Mouse (Mus musculus) limb, embryonic 10.5 days (tissue): Measurements from ENCODE around the gene Maml2. TPM values are rescaled to one million over a fixed set of nuclear protein-coding genes. Genes with fewer than 3 reads are reported as not detected.
A peak's percentile ranks its signal among the peaks of the same experiment; 100 is the strongest.
"Not testable (repeated sequence)": the region's sequence is repeated elsewhere in the genome, so short reads cannot be mapped to it uniquely, and the experiment has no call there.

Source experiments
- DNase-seq: peaks from one replicate; pipeline ENCODE4 v3.0.0-alpha.2; 2017; ENCODE audit warnings: low spot score
- H3K27ac ChIP-seq: fragments of 300-500 bp; sonication (generic); 2 replicates; pipeline ENCODE4 v1.5.1; 2016; ENCODE audit warnings: mild to moderate bottlenecking
- H3K27me3 ChIP-seq: fragments of 300-500 bp; sonication (generic); 2 replicates; pipeline ENCODE4 v1.6.1; 2016; ENCODE audit warnings: low read depth, mild to moderate bottlenecking; ENCODE audit not compliant: poor library complexity, severe bottlenecking
- H3K36me3 ChIP-seq: fragments of 300-500 bp; sonication (generic); 2 replicates; pipeline ENCODE4 v1.6.1; 2016; ENCODE audit warnings: mild to moderate bottlenecking, moderate library complexity
- H3K4me1 ChIP-seq: fragments of 300-500 bp; sonication (generic); 2 replicates; pipeline ENCODE4 v1.6.1; 2016
- H3K4me3 ChIP-seq: fragments of 300-500 bp; sonication (generic); 2 replicates; pipeline ENCODE4 v1.5.1; 2016; ENCODE audit warnings: mild to moderate bottlenecking, moderate library complexity
- H3K9me3 ChIP-seq: fragments of 300-500 bp; sonication (generic); replicated peaks from 2 replicates; pipeline ENCODE4 v1.6.1; 2016; ENCODE audit warnings: mild to moderate bottlenecking
- WGBS: fragments of 180-500 bp; shearing (Covaris S2); methylation state at CpG from one replicate; pipeline ENCODE4 v1.1.7; 2016; 5-methylcytosine and 5-hydroxymethylcytosine counted together
- polyA plus RNA-seq: library from polyadenylated mRNA; unstranded; fragments of >200 nt; fragmentation: Nextera tagmentation; extraction: Ambion mirVana; gene quantifications from 2 replicates; pipeline ENCODE4 v1.2.1, GENCODE M21; 2016

Gene Maml2
- polyA plus RNA-seq, 1 experiment from 2014 or later, result 8.0 TPM

DNA sequence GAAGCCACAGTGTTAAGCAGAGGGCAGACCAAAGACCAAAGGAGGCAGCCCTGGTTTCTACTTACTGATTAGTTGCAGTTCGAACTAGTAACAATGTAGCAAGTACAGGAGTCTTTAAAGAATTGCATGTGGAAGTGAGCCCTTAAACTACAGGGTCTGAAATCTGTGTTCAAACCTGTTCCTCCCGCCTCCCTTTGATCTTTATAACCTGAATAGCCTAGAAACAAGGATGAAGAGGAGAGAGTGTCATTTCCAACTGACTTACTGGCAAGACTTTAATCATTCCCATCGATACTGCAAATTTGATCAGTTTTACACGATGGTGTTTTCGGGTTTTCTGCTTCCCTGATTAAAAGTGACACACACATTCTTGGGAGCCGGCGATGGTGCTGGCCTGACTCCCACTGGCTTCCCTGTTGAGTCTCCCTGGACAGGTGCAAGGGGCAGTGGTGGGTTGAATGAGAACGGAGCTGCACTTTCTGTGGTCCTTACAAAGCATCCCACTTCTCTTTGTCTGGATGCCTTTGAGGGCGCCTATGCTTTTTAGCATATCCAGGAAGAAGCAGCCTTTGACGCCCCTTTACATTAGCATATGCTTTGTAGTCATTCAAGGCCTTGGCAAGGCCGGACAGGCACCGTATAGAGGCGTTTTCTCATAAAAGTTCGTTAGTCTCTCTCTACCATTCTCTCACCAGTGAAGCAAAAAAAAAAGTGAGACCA, 401.5 kb downstream of the Maml2 start:
- Histone ChIP-seq H3K27ac (no peak overlapping the region), H3K4me1 (no peaks in the 10 kb centered on the region), H3K36me3 (0 out of 2 replicates have a peak, but pooled peaks cover 2% of the 10 kb centered on the region), H3K9me3 (no peaks in the 10 kb centered on the region), H3K4me3 (no peak overlapping the region), H3K27me3 (no peaks in the 10 kb centered on the region)
- WGBS, result 29% methylated on average over 14 of the region's 14 CpGs
- no peak for DNase-seq

DNA sequence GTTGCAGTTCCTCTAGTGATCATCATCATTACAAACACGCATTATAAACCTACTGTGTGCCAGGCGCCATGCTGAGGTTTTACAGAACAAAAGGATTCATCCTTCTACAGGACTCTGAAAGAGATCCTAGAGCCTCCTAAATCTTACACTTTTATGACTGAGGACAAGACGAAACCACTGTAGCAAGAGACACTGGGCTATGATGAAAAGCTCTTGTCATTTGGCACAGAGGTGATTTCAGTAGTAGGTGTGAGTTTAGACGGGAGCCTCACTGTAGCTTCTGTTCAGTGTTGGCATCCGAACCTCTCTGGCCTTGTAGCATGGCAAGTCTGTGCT, 402.0 kb downstream of the Maml2 start:
- Histone ChIP-seq H3K9me3 (no peaks in the 10 kb centered on the region), H3K27ac (no peak overlapping the region), H3K4me3 (no peak overlapping the region), H3K27me3 (no peaks in the 10 kb centered on the region), H3K4me1 (no peaks in the 10 kb centered on the region), H3K36me3 (0 out of 2 replicates have a peak, but pooled peaks cover 2% of the 10 kb centered on the region)
- DNase-seq, result no peak
- 49% methylated on average over 5 of the region's 5 CpGs for WGBS

DNA sequence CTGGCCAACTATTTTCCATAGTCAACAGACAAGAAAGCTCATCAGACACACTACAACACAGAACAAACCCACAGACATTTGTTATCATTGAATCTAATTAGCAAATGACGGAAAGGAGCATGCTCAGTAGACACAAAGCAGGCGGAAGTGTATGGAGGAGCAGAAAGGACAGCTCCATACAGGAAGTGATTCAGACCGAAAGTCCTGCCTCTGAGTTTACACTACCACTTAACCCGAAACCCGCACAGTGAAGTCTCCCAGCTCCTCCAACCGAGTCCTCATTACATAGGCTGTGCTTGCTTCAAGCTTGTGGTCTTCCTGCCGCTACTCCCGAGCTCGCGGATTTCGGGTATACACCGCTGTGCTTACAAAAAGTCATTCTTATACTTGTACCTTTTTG, 404.0 kb downstream of the Maml2 start:
- peaks cover 1% of the 10 kb centered on the region; the same call in 1 of the 2 replicates for H3K4me1 ChIP-seq
- no peaks in the 10 kb centered on the region for H3K9me3 ChIP-seq
- H3K27ac ChIP-seq, result no peak overlapping the region
- peaks cover 10% of the 10 kb centered on the region; the same call in 1 of the 2 replicates for H3K36me3 ChIP-seq
- WGBS, result 91% methylated on average over 12 of the region's 12 CpGs
- no peaks in the 10 kb centered on the region for H3K27me3 ChIP-seq
- no peak overlapping the region for H3K4me3 ChIP-seq
- DNase-seq, result no peak

GRCm38 (mm10) chr9:13703100-13703499, 405.3 kb downstream of the Maml2 start:
- WGBS, result 96% methylated on average over 2 of the region's 2 CpGs
- peaks cover 10% of the 10 kb centered on the region; the same call in 1 of the 2 replicates for H3K36me3 ChIP-seq
- H3K9me3 ChIP-seq, result no peaks in the 10 kb centered on the region
- no peak for DNase-seq
- H3K27me3 ChIP-seq, result no peaks in the 10 kb centered on the region
- no peak overlapping the region for H3K27ac ChIP-seq
- H3K4me3 ChIP-seq, result no peak overlapping the region
- H3K4me1 ChIP-seq, result peaks cover 4% of the 10 kb centered on the region; the same call in 1 of the 2 replicates

DNA sequence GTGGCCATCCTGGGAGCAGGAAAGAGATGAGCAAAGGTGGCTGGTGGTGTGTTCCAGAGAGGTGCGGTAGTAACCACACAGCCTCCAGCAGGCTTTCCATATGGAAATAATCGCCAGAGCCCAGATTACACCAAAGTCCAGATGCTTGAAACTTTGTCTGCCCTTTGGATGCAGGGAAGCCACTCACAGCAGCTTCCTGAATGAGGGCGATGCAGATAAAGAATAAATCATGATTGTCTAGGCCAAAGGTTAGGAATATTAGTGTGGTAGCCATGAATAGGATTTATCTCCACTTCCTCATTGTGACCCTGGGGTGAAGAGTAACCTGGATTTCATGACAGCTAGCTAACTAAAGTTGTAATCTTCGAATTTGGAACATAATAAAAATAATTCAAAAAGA, 407.2 kb downstream of the Maml2 start:
- Histone ChIP-seq H3K4me3 (no peak overlapping the region), H3K27ac (no peak overlapping the region), H3K4me1 (peaks cover 4% of the 10 kb centered on the region; the same call in 1 of the 2 replicates), H3K9me3 (no peaks in the 10 kb centered on the region), H3K27me3 (no peaks in the 10 kb centered on the region), H3K36me3 (peaks cover 10% of the 10 kb centered on the region; the same call in 1 of the 2 replicates)
- whole genome bisulfite sequencing, result 77% methylated on average over 4 of the region's 4 CpGs
- DNase-seq, result no peak

- 28% methylated on average over 3 of the region's 3 CpGs for WGBS
Observed at GRCm38 (mm10) chr9:13707066-13707555, 409.4 kb downstream of the Maml2 start.

GRCm38 (mm10) chr9:13709436-13709835, 411.7 kb downstream of the Maml2 start:
- no peak for DNase-seq

More at GRCm38 (mm10) chr9:13707066-13707555, 409.4 kb downstream of the Maml2 start:
- H3K9me3 ChIP-seq, result no peaks in the 10 kb centered on the region
- H3K36me3 ChIP-seq, result peaks cover 10% of the 10 kb centered on the region; the same call in 1 of the 2 replicates
- no peak for DNase-seq
- no peak overlapping the region for H3K4me3 ChIP-seq
- H3K4me1 ChIP-seq, result peaks cover 4% of the 10 kb centered on the region; the same call in 1 of the 2 replicates
- H3K27ac ChIP-seq, result no peak overlapping the region
- no peaks in the 10 kb centered on the region for H3K27me3 ChIP-seq

GRCm38 (mm10) chr9:13715891-13716290, 418.1 kb downstream of the Maml2 start:
- not testable (repeated sequence) for DNase-seq, H3K4me1 ChIP-seq, H3K27me3 ChIP-seq, H3K4me3 ChIP-seq, H3K27ac ChIP-seq, H3K9me3 ChIP-seq, H3K36me3 ChIP-seq
- 78% methylated on average over 2 of the region's 2 CpGs for WGBS

More at GRCm38 (mm10) chr9:13709436-13709835, 411.7 kb downstream of the Maml2 start:
- H3K4me1 ChIP-seq, result peaks cover 4% of the 10 kb centered on the region; the same call in 1 of the 2 replicates
- H3K4me3 ChIP-seq, result no peak overlapping the region
- H3K9me3 ChIP-seq, result no peaks in the 10 kb centered on the region
- H3K36me3 ChIP-seq, result peaks cover 8% of the 10 kb centered on the region; the same call in 1 of the 2 replicates
- H3K27ac ChIP-seq, result no peak overlapping the region
- no peaks in the 10 kb centered on the region for H3K27me3 ChIP-seq
- 91% methylated on average over 5 of the region's 5 CpGs for WGBS

DNA sequence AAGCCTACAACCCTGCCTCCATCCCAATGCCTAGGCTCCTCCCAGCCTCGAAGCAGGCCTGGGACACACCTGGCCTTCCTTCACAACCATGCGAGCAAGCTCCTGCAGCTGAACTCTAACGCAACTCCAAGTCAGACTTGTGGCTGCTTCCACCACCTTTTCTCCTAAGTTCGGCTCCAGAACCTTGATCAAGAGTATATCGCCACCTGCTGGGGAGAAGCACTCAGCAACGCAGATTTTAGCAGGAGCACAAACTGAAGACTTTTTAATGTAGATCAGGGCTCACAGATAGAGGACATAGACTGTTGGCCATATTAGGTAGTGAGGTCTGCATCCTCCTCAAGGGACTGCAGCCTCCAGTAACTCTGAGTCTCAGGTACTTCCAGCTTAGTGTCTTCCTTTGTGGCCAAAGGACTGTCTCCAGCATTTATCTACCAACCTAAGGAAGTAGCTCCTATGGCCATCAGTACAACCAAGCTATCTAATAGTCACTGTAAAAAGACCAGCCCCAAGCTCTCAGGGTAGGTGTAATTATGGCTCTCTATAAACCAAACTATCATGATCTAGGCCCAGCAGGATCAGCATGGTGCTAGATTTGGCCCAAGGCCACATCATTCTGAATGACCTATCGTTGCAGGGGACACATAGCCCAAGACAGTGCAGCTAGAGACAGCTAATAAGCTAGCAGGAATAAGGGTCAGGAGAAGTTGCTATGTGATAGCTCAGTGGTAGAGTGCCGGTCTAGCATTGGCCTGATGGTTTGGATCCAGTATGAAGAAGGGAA, 418.8 kb downstream of the Maml2 start:
- peak; percentile 79 for DNase-seq
- no peak overlapping the region for H3K27ac ChIP-seq
- no peak overlapping the region for H3K4me3 ChIP-seq
- H3K9me3 ChIP-seq, result no peaks in the 10 kb centered on the region
- 27% methylated on average over 8 of the region's 8 CpGs for WGBS
- H3K4me1 ChIP-seq, result peaks cover 2% of the 10 kb centered on the region; the same call in 1 of the 2 replicates
- no peaks in the 10 kb centered on the region for H3K36me3 ChIP-seq
- H3K27me3 ChIP-seq, result no peaks in the 10 kb centered on the region

DNA sequence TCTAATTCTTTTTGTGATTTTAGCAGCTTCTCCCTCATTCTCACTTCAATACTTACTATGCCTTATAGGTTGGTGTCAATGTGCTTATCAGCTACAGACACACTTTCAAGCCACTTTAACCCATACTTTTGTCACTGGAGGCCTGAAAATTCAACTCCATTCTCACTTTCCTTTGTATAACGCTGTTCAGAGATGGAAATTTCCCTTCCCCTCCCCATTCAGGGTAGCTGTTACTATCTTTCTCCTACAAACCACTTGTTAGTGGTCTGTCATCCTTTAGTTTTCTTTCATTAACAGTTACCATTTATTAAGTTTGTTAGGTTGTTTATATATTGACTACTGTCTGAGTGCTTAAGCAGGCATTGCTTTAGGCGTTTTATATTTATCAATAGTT, 450.6 kb downstream of the Maml2 start, which contains the start of gene Mtmr2:
Mtmr2 (plus strand) TSS at position 7 of the 394 bp plus-strand sequence.
- Histone ChIP-seq H3K27ac (peak within 1 kb of the TSS; percentile 99), H3K4me3 (peak within 1 kb of the TSS; percentile 96), H3K9me3 (no peaks in the 10 kb centered on the region), H3K27me3 (no peaks in the 10 kb centered on the region), H3K36me3 (peaks cover 12% of the 10 kb centered on the region), H3K4me1 (peaks cover 13% of the 10 kb centered on the region)
- WGBS, result 53% methylated on average over 2 of the region's 2 CpGs
- DNase-seq, result no peak

- H3K27me3 ChIP-seq, result no peaks in the 10 kb centered on the region
- 2% methylated on average over 60 of the region's 60 CpGs for WGBS
- DNase-seq, result peak; percentile 96
Observed at GRCm38 (mm10) chr9:13748798-13749674, 451.3 kb downstream of the Maml2 start.

GRCm38 (mm10) chr9:13749675-13749998, 451.9 kb downstream of the Maml2 start:
- Histone ChIP-seq H3K9me3 (peaks cover 4% of the 10 kb centered on the region; the same call in 1 of the 2 replicates), H3K27ac (peak overlapping the region; percentile 99), H3K4me1 (peaks cover 13% of the 10 kb centered on the region), H3K4me3 (peak overlapping the region; percentile 96), H3K27me3 (no peaks in the 10 kb centered on the region), H3K36me3 (peaks cover 18% of the 10 kb centered on the region)
- WGBS, result 8% methylated on average over 7 of the region's 7 CpGs
- DNase-seq, result no peak

More at GRCm38 (mm10) chr9:13748798-13749674, 451.3 kb downstream of the Maml2 start:
- Histone ChIP-seq H3K9me3 (peaks cover 4% of the 10 kb centered on the region; the same call in 1 of the 2 replicates), H3K27ac (peak overlapping the region; percentile 99), H3K36me3 (peaks cover 18% of the 10 kb centered on the region), H3K4me3 (peak overlapping the region; percentile 96), H3K4me1 (peaks cover 13% of the 10 kb centered on the region)
